Mouse (Mus musculus) CH12.LX (cell line): ENCODE measurements around the gene Oaz1.

ENCODE experiments used
- CTCF ChIP-seq, 2 experiments: IDR thresholded peaks in 1 of 2; conservative IDR thresholded peaks in 1 of 2; 2 replicates each; pipeline ENCODE4 v1.5.1; 2011 to 2012; ENCODE audit warnings: low read depth in 2 of 2, low read length in 2 of 2, improper control_type of control experiment in 1 of 2, inconsistent platforms in 1 of 2, mild to moderate bottlenecking in 1 of 2, moderate library complexity in 1 of 2
- EP300 ChIP-seq: IDR thresholded peaks from 2 replicates; pipeline ENCODE4 v1.6.1; 2011; ENCODE audit warnings: low read length, improper control_type of control experiment
- HCFC1 ChIP-seq: IDR thresholded peaks from 2 replicates; pipeline ENCODE4 v1.6.1; 2012; ENCODE audit warnings: low read depth, mild to moderate bottlenecking, inconsistent platforms, low read length, improper control_type of control experiment
- JUND ChIP-seq: conservative IDR thresholded peaks from 2 replicates; pipeline ENCODE4 v1.6.1; 2011; ENCODE audit warnings: low read depth, low read length, improper control_type of control experiment
- NELFE ChIP-seq: IDR thresholded peaks from 2 replicates; pipeline ENCODE4 v1.6.1; 2011; ENCODE audit warnings: low read depth, low read length, improper control_type of control experiment
- PAX5 ChIP-seq: IDR thresholded peaks from 2 replicates; pipeline ENCODE4 v1.6.1; 2012; ENCODE audit warnings: low read length, inconsistent platforms, mixed read lengths
- POLR2A ChIP-seq: IDR thresholded peaks from 2 replicates; pipeline ENCODE4 v1.6.1; 2011; ENCODE audit warnings: low read depth, mild to moderate bottlenecking, improper control_type of control experiment, low read length
- USF2 ChIP-seq: conservative IDR thresholded peaks from 2 replicates; pipeline ENCODE4 v1.6.1; 2011; ENCODE audit warnings: low read depth, low read length, improper control_type of control experiment
- ZC3H11A ChIP-seq: IDR thresholded peaks from 2 replicates; pipeline ENCODE4 v1.6.1; 2012; ENCODE audit warnings: low read depth, mild to moderate bottlenecking, inconsistent platforms, low read length, improper control_type of control experiment

GRCm38 (mm10) chr10:80864446-80864845 lies 38.0 kb downstream of the Oaz1 start:
- TF ChIP-seq CTCF (conservative IDR thresholded peaks at IDR 0.05 in 1 of 2, IDR thresholded peaks at IDR 0.05 in 1 of 2; ENCODE audit: low read depth in 2 of 2, low read length in 2 of 2) (no peak), ZC3H11A (no peak), HCFC1 (no peak), NELFE (no peak), USF2 (no peak), POLR2A (no peak), JUND (no peak), PAX5 (no peak), EP300 (no peak)
